Mouse (Mus musculus): ENCODE results near the gene Pld6.
"Not testable (repeated sequence)": the region's sequence is repeated elsewhere in the genome, so short reads cannot be mapped to it uniquely, and the experiment has no call there.

Gene Pld6

GRCm38 (mm10) chr11:59754504-59754903, 32.9 kb downstream of the Pld6 start:
- no peak for DNase-seq (ENCODE audit: extremely low read depth, insufficient read length, low spot score)

- DNase-seq (ENCODE audit: extremely low read depth, insufficient read length, low spot score), result no peak
These were observed 38.4 kb downstream of the Pld6 start for GRCm38 (mm10) chr11:59749050-59749449.

- DNase-seq (ENCODE audit: extremely low read depth, insufficient read length, low spot score), result no peak
These were observed 40.8 kb downstream of the Pld6 start for GRCm38 (mm10) chr11:59746614-59747013.

- no peak for DNase-seq (ENCODE audit: extremely low read depth, insufficient read length, low spot score)
These were observed 41.6 kb downstream of the Pld6 start for GRCm38 (mm10) chr11:59745851-59746250.

GRCm38 (mm10) chr11:59744374-59744773, 43.1 kb downstream of the Pld6 start:
- DNase-seq (ENCODE audit: extremely low read depth, insufficient read length, low spot score), result no peak

GRCm38 (mm10) chr11:59743712-59744111, 43.7 kb downstream of the Pld6 start:
- no peak for DNase-seq (ENCODE audit: extremely low read depth, insufficient read length, low spot score)

GRCm38 (mm10) chr11:59743307-59743706, 44.1 kb downstream of the Pld6 start:
- no peak for DNase-seq (ENCODE audit: extremely low read depth, insufficient read length, low spot score)

GRCm38 (mm10) chr11:59741915-59742314, 45.5 kb downstream of the Pld6 start:
- DNase-seq (ENCODE audit: extremely low read depth, insufficient read length, low spot score), result no peak

GRCm38 (mm10) chr11:59739996-59740395, 47.4 kb downstream of the Pld6 start:
- DNase-seq (ENCODE audit: extremely low read depth, insufficient read length, low spot score), result no peak

GRCm38 (mm10) chr11:59737250-59737649, 50.2 kb downstream of the Pld6 start:
- DNase-seq (ENCODE audit: extremely low read depth, insufficient read length, low spot score), result no peak

- DNase-seq (ENCODE audit: extremely low read depth, insufficient read length, low spot score), result not testable (repeated sequence)
These were observed 51.5 kb downstream of the Pld6 start for GRCm38 (mm10) chr11:59735938-59736337.

- no peak for DNase-seq (ENCODE audit: extremely low read depth, insufficient read length, low spot score)
These were observed 53.1 kb downstream of the Pld6 start for GRCm38 (mm10) chr11:59734335-59734734.
